ENCODE assay signal across 8 mouse cellular contexts in the genomic region with DNA sequence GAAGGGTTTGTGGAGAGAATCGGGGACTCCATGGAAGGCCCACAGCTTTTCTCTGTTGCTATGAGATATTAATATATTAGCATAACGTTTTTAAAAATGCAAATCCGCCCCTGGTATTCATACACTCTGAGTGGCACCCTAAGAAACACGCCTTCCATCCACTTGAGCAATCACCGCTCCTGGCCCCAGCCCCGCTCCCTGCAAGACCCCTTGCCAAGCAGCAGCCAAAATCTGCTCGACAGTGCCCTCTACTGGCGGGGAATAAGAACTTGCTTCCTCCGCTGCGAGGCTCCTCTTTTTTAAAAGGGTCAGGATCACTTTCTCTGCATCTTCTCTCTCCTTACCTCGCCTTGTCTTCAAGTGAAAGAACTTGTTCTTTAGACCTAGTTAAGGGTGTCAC.
DNase-seq lines count a peak whose midpoint lies in the region; ATAC-seq and TF ChIP-seq lines count a peak whose summit lies in the region.

No protein-coding gene starts in this region.

- H3K4me1 ChIP-seq in embryonic facial prominence, embryonic 15.5 days: peaks cover 50% of the 10 kb centered on the region
- H3K4me1 ChIP-seq in heart, embryonic 11.5 days (ENCODE audit: control insufficient read depth, insufficient read depth, low read length): peaks cover 18% of the 10 kb centered on the region
- H3K4me1 ChIP-seq in olfactory bulb, adult 2 months (ENCODE audit: control insufficient read depth, insufficient read depth, low read length): no peaks in the 10 kb centered on the region
- H3K4me1 ChIP-seq in thymus, adult 2 months (replicated peaks; ENCODE audit: control insufficient read depth, insufficient read depth, low read length): no peaks in the 10 kb centered on the region

- H3K4me3 ChIP-seq in embryonic facial prominence, embryonic 15.5 days (replicated peaks): no peak overlapping the region
- H3K4me3 ChIP-seq in heart, embryonic 11.5 days (ENCODE audit: low read depth, low read length): peak overlapping the region; percentile 10
- H3K4me3 ChIP-seq in olfactory bulb, adult 2 months (ENCODE audit: insufficient read depth, low read depth, low read length): no peak overlapping the region
- H3K4me3 ChIP-seq in thymus, adult 2 months (ENCODE audit: control insufficient read depth, insufficient read depth, low read length): no peak overlapping the region

- H3K36me3 ChIP-seq in embryonic facial prominence, embryonic 15.5 days: no peaks in the 10 kb centered on the region
- no peaks in the 10 kb centered on the region for H3K36me3 ChIP-seq in heart, embryonic 11.5 days (ENCODE audit: control insufficient read depth, insufficient read depth, low read length)
- H3K36me3 ChIP-seq in thymus, adult 2 months (ENCODE audit: control insufficient read depth, insufficient read depth, low read length): no peaks in the 10 kb centered on the region

- peak; percentile 84 to 87 for DNase-seq in B cell, adult 2 months
- DNase-seq in adrenal gland, postnatal 14 days: peak; percentile 84
- peak; percentile 68 for DNase-seq in kidney, postnatal 14 days
- peak; percentile 56 to 62 for DNase-seq in lung, adult 18-20 months
- peak; percentile 80 for DNase-seq in thymus, adult 2 months

- H3K9ac ChIP-seq in embryonic facial prominence, embryonic 15.5 days: no peak overlapping the region
- no peak overlapping the region for H3K9ac ChIP-seq in heart, embryonic 11.5 days (ENCODE audit: low read depth, low read length)

- no peaks in the 10 kb centered on the region for H3K27me3 ChIP-seq in embryonic facial prominence, embryonic 15.5 days
- H3K27me3 ChIP-seq in heart, embryonic 11.5 days (ENCODE audit: control insufficient read depth, insufficient read depth, low read length): no peaks in the 10 kb centered on the region
- no peaks in the 10 kb centered on the region for H3K27me3 ChIP-seq in thymus, adult 2 months (ENCODE audit: control insufficient read depth, insufficient read depth, low read length)

- no peak overlapping the region for H3K4me2 ChIP-seq in embryonic facial prominence, embryonic 15.5 days (replicated peaks)
- H3K4me2 ChIP-seq in heart, embryonic 11.5 days: peak overlapping the region; percentile 56

- peak overlapping the region; percentile 55 for H3K27ac ChIP-seq in embryonic facial prominence, embryonic 15.5 days (replicated peaks)
- H3K27ac ChIP-seq in heart, embryonic 11.5 days (ENCODE audit: low read depth, low read length): peak overlapping the region; percentile 70
- no peak overlapping the region for H3K27ac ChIP-seq in olfactory bulb, adult 2 months (ENCODE audit: insufficient read depth, low read depth, low read length)
- no peak overlapping the region for H3K27ac ChIP-seq in thymus, adult 2 months (ENCODE audit: control insufficient read depth, insufficient read depth, low read length)

- no peak for ATAC-seq in embryonic facial prominence, embryonic 15.5 days (ENCODE audit: insufficient number of reproducible peaks, low FRiP score, low TSS enrichment, low read depth)
- ATAC-seq in heart, embryonic 11.5 days (replicated peaks; ENCODE audit: insufficient number of reproducible peaks, low FRiP score, low TSS enrichment): 0 out of 2 replicates have a peak, but pooled peaks have one; percentile 44

- H3K9me3 ChIP-seq in embryonic facial prominence, embryonic 15.5 days (replicated peaks): no peaks in the 10 kb centered on the region
- no peaks in the 10 kb centered on the region for H3K9me3 ChIP-seq in heart, embryonic 11.5 days (replicated peaks; ENCODE audit: control insufficient read depth, low read length)

- no peak for TF ChIP-seq POLR2A in olfactory bulb, adult 2 months (IDR thresholded peaks at IDR 0.05; ENCODE audit: insufficient read depth, low read depth, low read length)
- TF ChIP-seq POLR2A in thymus, adult 2 months (IDR thresholded peaks at IDR 0.05; ENCODE audit: control insufficient read depth, extremely low read depth, insufficient read depth, low read length, poor library complexity): no peak

- 9% methylated on average over 11 of the region's 11 CpGs for WGBS in embryonic facial prominence, embryonic 15.5 days
- WGBS in heart, embryonic 11.5 days (ENCODE audit: insufficient replicate concordance): 9% methylated on average over 11 of the region's 11 CpGs
- 14% methylated on average over 11 of the region's 11 CpGs for WGBS in olfactory bulb, adult 2 months
- 22% methylated on average over 11 of the region's 11 CpGs for WGBS in thymus, adult 2 months

- TF ChIP-seq CTCF in olfactory bulb, adult 2 months (IDR thresholded peaks at IDR 0.05; ENCODE audit: insufficient read depth, low read depth, low read length): peak; percentile 79
- TF ChIP-seq CTCF in thymus, adult 2 months (IDR thresholded peaks at IDR 0.05; ENCODE audit: borderline replicate concordance, control insufficient read depth, extremely low read depth, insufficient read depth, low read length, poor library complexity): peak; percentile 83; the same call in 1 of the 2 replicates

Comparison
In these comparisons a context has a peak if more than half of its experiments do, and no peak if none do; other contexts are left out.
1. H3K27ac ChIP-seq: peak in embryonic facial prominence, embryonic 15.5 days (single experiment) and heart, embryonic 11.5 days (single experiment); none in olfactory bulb, adult 2 months (single experiment) and thymus, adult 2 months (single experiment).
2. Peak in every context shown above with its lines, with median percentiles within 50 percentile points of each other: DNase-seq.